Mouse (Mus musculus) heart, adult 2 months (tissue): ENCODE measurements around the gene Cyp2t4.

Source experiments
- CTCF ChIP-seq: fragments of 200-600 bp; IDR thresholded peaks from 2 replicates; pipeline ENCODE4 v1.8.1; 2022; ENCODE audit warnings: antibody characterized with exemption, mild to moderate bottlenecking, moderate library complexity
- EP300 ChIP-seq: fragments of 200-500 bp; IDR thresholded peaks from 2 replicates; pipeline ENCODE4 v1.6.1; 2011; ENCODE audit warnings: low read depth, low read length, control low read depth; ENCODE audit not compliant: insufficient read depth
- POLR2A ChIP-seq: fragments of 200-500 bp; IDR thresholded peaks from 2 replicates; pipeline ENCODE4 v1.6.1; 2011; ENCODE audit warnings: mild to moderate bottlenecking, low read depth, low read length, control low read depth; ENCODE audit not compliant: insufficient read depth

- TF ChIP-seq EP300 (no peak), CTCF (no peak), POLR2A (no peak)
These were observed 10.8 kb downstream of the Cyp2t4 start for GRCm38 (mm10) chr7:27164112-27164947.
